Mouse (Mus musculus) lung, adult 2 months (tissue): ENCODE measurements around the gene Mllt3.

Experiments used
- CTCF ChIP-seq: fragments of 200-500 bp; IDR thresholded peaks from 2 replicates; pipeline ENCODE4 v1.5.1; 2011; ENCODE audit warnings: mild to moderate bottlenecking, low read length, control low read depth; ENCODE audit not compliant: insufficient read depth
- POLR2A ChIP-seq: fragments of 200-500 bp; IDR thresholded peaks from 2 replicates; pipeline ENCODE4 v1.6.1; 2011; ENCODE audit warnings: low read depth, mild to moderate bottlenecking, control low read depth, low read length, borderline replicate concordance; ENCODE audit errors: extremely low read depth

DNA sequence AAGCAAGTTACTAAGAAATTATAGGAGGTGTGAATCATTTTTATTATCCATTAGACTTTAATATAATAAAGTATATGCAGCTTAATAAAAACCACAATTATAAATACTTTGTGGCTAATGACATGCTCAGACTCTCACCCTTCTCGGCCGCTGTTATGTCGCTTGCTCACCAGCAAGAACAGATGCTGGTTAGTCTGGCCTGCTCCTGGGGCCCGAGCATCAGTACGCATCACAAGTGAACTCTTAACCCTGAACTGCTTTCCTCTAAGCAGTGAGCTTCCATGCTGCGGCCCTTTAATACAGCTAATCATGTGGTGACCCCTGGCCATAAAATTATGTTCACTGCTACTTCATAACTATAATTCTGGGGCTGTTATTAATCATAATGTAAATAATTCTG, 198.0 kb downstream of the Mllt3 start:
- TF ChIP-seq POLR2A (no peak), CTCF (no peak)
